Mouse (Mus musculus): ENCODE results near the gene Tnnt3. TPM values are rescaled to one million over a fixed set of nuclear protein-coding genes. Genes with fewer than 3 reads are reported as not detected.

Tnnt3 gene
- total and polyA plus RNA-seq, 3 experiments, result not detected

DNA sequence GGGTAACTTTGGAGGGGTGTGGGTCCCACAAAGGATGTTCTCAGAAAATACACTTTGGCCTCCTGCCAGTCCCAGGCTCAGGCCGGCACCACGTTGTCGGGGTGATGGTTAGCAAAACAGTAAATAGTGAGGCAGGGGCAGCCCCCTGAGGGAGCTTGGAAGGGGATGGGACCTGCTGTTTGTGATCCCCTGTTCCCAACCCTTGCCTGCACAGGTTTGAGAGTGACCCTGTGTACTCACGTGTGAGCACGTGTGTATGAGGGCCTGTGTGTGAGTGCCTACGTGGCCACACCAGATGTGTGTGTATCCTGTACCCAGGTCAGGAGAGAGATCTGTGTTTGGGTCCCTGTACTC is 16.4 kb upstream of the Tnnt3 start:
- DNase-seq (ENCODE audit: low read depth, low spot score), result no peak
- TF ChIP-seq POLR2A (IDR thresholded peaks at IDR 0.05; ENCODE audit: control insufficient read depth in 1 of 2, insufficient read depth in 1 of 2, low read depth in 1 of 2, low read length in 2 of 2, poor library complexity in 1 of 2), result no peak
- TF ChIP-seq MAFK (IDR thresholded peaks at IDR 0.05; ENCODE audit: borderline replicate concordance, low read depth, low read length), result no peak
- TF ChIP-seq E2F4 (IDR thresholded peaks at IDR 0.05; ENCODE audit: borderline replicate concordance, low read depth, low read length), result no peak
- no peak for TF ChIP-seq GABPA (IDR thresholded peaks at IDR 0.05; ENCODE audit: low read depth, low read length)
- TF ChIP-seq MEF2A (IDR thresholded peaks at IDR 0.05; ENCODE audit: extremely low read depth, insufficient replicate concordance, low read depth, low read length, poor library complexity, severe bottlenecking), result no peak
- no peak for TF ChIP-seq MYC (IDR thresholded peaks at IDR 0.05; ENCODE audit: low read depth, low read length)
- no peak for TF ChIP-seq NELFE (IDR thresholded peaks at IDR 0.05; ENCODE audit: low read depth, low read length)
- TF ChIP-seq ZMIZ1 (IDR thresholded peaks at IDR 0.05; ENCODE audit: low read depth, low read length), result no peak
- TF ChIP-seq KAT2A (conservative IDR thresholded peaks at IDR 0.05; ENCODE audit: low read depth, low read length), result no peak
- no peak for TF ChIP-seq CHD1 (IDR thresholded peaks at IDR 0.05; ENCODE audit: low read depth, low read length)
- TF ChIP-seq BHLHE40 (IDR thresholded peaks at IDR 0.05; ENCODE audit: borderline replicate concordance, low read depth, low read length), result no peak
- no peak for TF ChIP-seq RCOR1 (IDR thresholded peaks at IDR 0.05; ENCODE audit: low read depth, low read length)
- TF ChIP-seq RAD21 (IDR thresholded peaks at IDR 0.05; ENCODE audit: low read depth, low read length), result no peak
- no peak for TF ChIP-seq HCFC1 (IDR thresholded peaks at IDR 0.05; ENCODE audit: low read depth, low read length)
- no peak for TF ChIP-seq CTCF (IDR thresholded peaks at IDR 0.05 in 2 of 3, conservative IDR thresholded peaks at IDR 0.05 in 1 of 3; ENCODE audit: control insufficient read depth in 1 of 3, insufficient read depth in 1 of 3, low read depth in 2 of 3, low read length in 3 of 3, poor library complexity in 1 of 3, severe bottlenecking in 1 of 3)
- TF ChIP-seq SMC3 (IDR thresholded peaks at IDR 0.05; ENCODE audit: low read depth, low read length), result no peak
- TF ChIP-seq USF1 (IDR thresholded peaks at IDR 0.05; ENCODE audit: low read depth, low read length), result no peak
- H3K9me3 ChIP-seq (replicated peaks; ENCODE audit: insufficient read depth, low read length), result no peaks in the 10 kb centered on the region
- H3K36me3 ChIP-seq (ENCODE audit: control insufficient read depth in 1 of 2, insufficient read depth in 2 of 2, low read length in 2 of 2), result no peaks in the 10 kb centered on the region
- no peak overlapping the region for H3K27ac ChIP-seq (ENCODE audit: control insufficient read depth, low read depth, low read length)
- no peaks in the 10 kb centered on the region for H3K4me1 ChIP-seq (ENCODE audit: control insufficient read depth in 1 of 2, insufficient read depth in 2 of 2, low read length in 2 of 2)
- H3K79me2 ChIP-seq (ENCODE audit: control insufficient read depth, insufficient read depth, low read length, poor library complexity), result no peaks in the 10 kb centered on the region
- H3K9ac ChIP-seq (ENCODE audit: control insufficient read depth, low read depth, low read length, poor library complexity, severe bottlenecking), result no peak overlapping the region
- H3K27me3 ChIP-seq (ENCODE audit: control insufficient read depth in 1 of 2, insufficient read depth in 2 of 2, low read length in 2 of 2), result no peaks in the 10 kb centered on the region; a peak in 2 of 4 replicates
- H3K4me3 ChIP-seq (ENCODE audit: control insufficient read depth in 1 of 2, insufficient read depth in 1 of 2, low read depth in 2 of 2, low read length in 2 of 2), result no peak overlapping the region

DNA sequence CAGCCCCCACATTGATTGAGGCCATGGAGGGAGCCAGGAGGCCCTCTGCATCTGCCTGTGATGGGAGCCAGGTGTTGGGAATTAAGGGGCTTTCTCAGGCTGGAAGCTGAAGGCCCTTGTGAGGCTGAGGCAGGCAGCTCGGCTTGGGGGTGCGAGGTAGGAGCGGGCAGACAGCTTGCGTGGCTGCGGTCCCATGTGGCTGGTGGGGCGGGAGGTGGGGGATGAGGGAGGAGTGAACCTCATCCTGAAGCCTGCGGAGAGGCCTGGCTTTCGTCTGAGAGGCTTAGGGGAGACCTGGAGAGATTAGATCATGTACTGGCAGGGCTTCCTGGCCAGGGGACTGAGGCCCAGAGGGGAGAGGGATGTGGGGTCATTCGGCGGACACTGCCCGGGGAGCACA is 15.5 kb upstream of the Tnnt3 start:
- no peaks in the 10 kb centered on the region for H3K4me1 ChIP-seq (ENCODE audit: control insufficient read depth in 1 of 2, insufficient read depth in 2 of 2, low read length in 2 of 2)
- no peaks in the 10 kb centered on the region for H3K9me3 ChIP-seq (replicated peaks; ENCODE audit: insufficient read depth, low read length)
- no peaks in the 10 kb centered on the region for H3K36me3 ChIP-seq (ENCODE audit: control insufficient read depth in 1 of 2, insufficient read depth in 2 of 2, low read length in 2 of 2)
- no peak overlapping the region for H3K9ac ChIP-seq (ENCODE audit: control insufficient read depth, low read depth, low read length, poor library complexity, severe bottlenecking)
- TF ChIP-seq BHLHE40 (IDR thresholded peaks at IDR 0.05; ENCODE audit: borderline replicate concordance, low read depth, low read length) (no peak), EP300 (IDR thresholded peaks at IDR 0.05; ENCODE audit: low read depth in 1 of 2, low read length in 2 of 2) (no peak), MAFK (IDR thresholded peaks at IDR 0.05; ENCODE audit: borderline replicate concordance, low read depth, low read length) (no peak), ZMIZ1 (IDR thresholded peaks at IDR 0.05; ENCODE audit: low read depth, low read length) (no peak), USF1 (IDR thresholded peaks at IDR 0.05; ENCODE audit: low read depth, low read length) (no peak), MEF2A (IDR thresholded peaks at IDR 0.05; ENCODE audit: extremely low read depth, insufficient replicate concordance, low read depth, low read length, poor library complexity, severe bottlenecking) (no peak), NELFE (IDR thresholded peaks at IDR 0.05; ENCODE audit: low read depth, low read length) (no peak), TAL1 (IDR thresholded peaks at IDR 0.05; ENCODE audit: low read length) (no peak), CTCF (IDR thresholded peaks at IDR 0.05 in 2 of 3, conservative IDR thresholded peaks at IDR 0.05 in 1 of 3; ENCODE audit: control insufficient read depth in 1 of 3, insufficient read depth in 1 of 3, low read depth in 2 of 3, low read length in 3 of 3, poor library complexity in 1 of 3, severe bottlenecking in 1 of 3) (no peak), E2F4 (IDR thresholded peaks at IDR 0.05; ENCODE audit: borderline replicate concordance, low read depth, low read length) (no peak), NRF1 (IDR thresholded peaks at IDR 0.05; ENCODE audit: insufficient read depth, low read depth, low read length, poor library complexity, severe bottlenecking) (no peak), POLR2AphosphoS5 (IDR thresholded peaks at IDR 0.05; ENCODE audit: borderline replicate concordance, low read depth, low read length) (no peak)
- no peaks in the 10 kb centered on the region for H3K79me2 ChIP-seq (ENCODE audit: control insufficient read depth, insufficient read depth, low read length, poor library complexity)
- H3K27ac ChIP-seq (ENCODE audit: control insufficient read depth, low read depth, low read length), result no peak overlapping the region
- H3K4me3 ChIP-seq (ENCODE audit: control insufficient read depth in 1 of 2, insufficient read depth in 1 of 2, low read depth in 2 of 2, low read length in 2 of 2), result no peak overlapping the region
- H3K27me3 ChIP-seq (ENCODE audit: control insufficient read depth in 1 of 2, insufficient read depth in 2 of 2, low read length in 2 of 2), result no peaks in the 10 kb centered on the region; a peak in 2 of 4 replicates
- DNase-seq (ENCODE audit: low read depth, low spot score), result no peak
